Mouse (Mus musculus): ENCODE results near the gene Man1a. TPM values are rescaled to one million over a fixed set of nuclear protein-coding genes. Genes with fewer than 3 reads are reported as not detected.

The Man1a gene
- polyA plus RNA-seq, 2 experiments, result 11.9 to 14.2 TPM

GRCm38 (mm10) chr10:54026101-54026500, 50.3 kb downstream of the Man1a start:
- Histone ChIP-seq H3K4me1 (ENCODE audit: control insufficient read depth, insufficient read depth, low read length) (no peaks in the 10 kb centered on the region), H3K4me3 (replicated peaks; ENCODE audit: low read length) (no peak overlapping the region), H3K4me2 (replicated peaks; ENCODE audit: low read depth, low read length, severe bottlenecking) (no peak overlapping the region), H3K27ac (replicated peaks; ENCODE audit: low read depth, low read length) (no peak overlapping the region), H3K36me3 (ENCODE audit: control insufficient read depth, insufficient read depth, low read length) (no peaks in the 10 kb centered on the region), H3K27me3 (ENCODE audit: control insufficient read depth, insufficient read depth, low read length) (no peaks in the 10 kb centered on the region), H3K9ac (ENCODE audit: low read depth, low read length, severe bottlenecking) (no peak overlapping the region), H3K9me3 (ENCODE audit: control insufficient read depth, low read length) (no peaks in the 10 kb centered on the region)
- ATAC-seq (ENCODE audit: low FRiP score, low read depth), result no peak
- TF ChIP-seq POLR2A (IDR thresholded peaks at IDR 0.05; ENCODE audit: borderline replicate concordance, extremely low read depth, insufficient read depth, insufficient read length), result no peak
- DNase-seq (ENCODE audit: low spot score), result no peak
- WGBS, result 81% methylated on average over 4 of the region's 4 CpGs

- Histone ChIP-seq H3K9me3 (ENCODE audit: control insufficient read depth, low read length) (no peaks in the 10 kb centered on the region), H3K4me1 (ENCODE audit: control insufficient read depth, insufficient read depth, low read length) (peaks cover 2% of the 10 kb centered on the region; the same call in 1 of the 2 replicates), H3K36me3 (ENCODE audit: control insufficient read depth, insufficient read depth, low read length) (no peaks in the 10 kb centered on the region), H3K27ac (replicated peaks; ENCODE audit: low read depth, low read length) (no peak overlapping the region), H3K9ac (ENCODE audit: low read depth, low read length, severe bottlenecking) (no peak overlapping the region), H3K4me2 (replicated peaks; ENCODE audit: low read depth, low read length, severe bottlenecking) (no peak overlapping the region), H3K4me3 (replicated peaks; ENCODE audit: low read length) (no peak overlapping the region), H3K27me3 (ENCODE audit: control insufficient read depth, insufficient read depth, low read length) (no peaks in the 10 kb centered on the region)
- DNase-seq (ENCODE audit: low spot score), result no peak
- 45% methylated on average over 5 of the region's 5 CpGs for WGBS
- TF ChIP-seq POLR2A (IDR thresholded peaks at IDR 0.05; ENCODE audit: borderline replicate concordance, extremely low read depth, insufficient read depth, insufficient read length), result no peak
- no peak for ATAC-seq (ENCODE audit: low FRiP score, low read depth)
Observed at GRCm38 (mm10) chr10:54017904-54018454, 58.4 kb downstream of the Man1a start.

- TF ChIP-seq POLR2A (IDR thresholded peaks at IDR 0.05; ENCODE audit: borderline replicate concordance, extremely low read depth, insufficient read depth, insufficient read length), result no peak
- ATAC-seq (ENCODE audit: low FRiP score, low read depth) (no peak), DNase-seq (ENCODE audit: low spot score) (no peak)
- Histone ChIP-seq H3K27ac (replicated peaks; ENCODE audit: low read depth, low read length) (no peak overlapping the region), H3K36me3 (ENCODE audit: control insufficient read depth, insufficient read depth, low read length) (no peaks in the 10 kb centered on the region), H3K4me2 (replicated peaks; ENCODE audit: low read depth, low read length, severe bottlenecking) (no peak overlapping the region), H3K4me1 (ENCODE audit: control insufficient read depth, insufficient read depth, low read length) (peaks cover 2% of the 10 kb centered on the region; the same call in 1 of the 2 replicates), H3K9ac (ENCODE audit: low read depth, low read length, severe bottlenecking) (no peak overlapping the region), H3K4me3 (replicated peaks; ENCODE audit: low read length) (no peak overlapping the region), H3K27me3 (ENCODE audit: control insufficient read depth, insufficient read depth, low read length) (no peaks in the 10 kb centered on the region), H3K9me3 (ENCODE audit: control insufficient read depth, low read length) (no peaks in the 10 kb centered on the region)
- 66% methylated on average over 15 of the region's 15 CpGs for WGBS
Observed at GRCm38 (mm10) chr10:54014116-54014758, 62.2 kb downstream of the Man1a start.

- Histone ChIP-seq H3K4me3 (replicated peaks; ENCODE audit: low read length) (no peak overlapping the region), H3K4me1 (ENCODE audit: control insufficient read depth, insufficient read depth, low read length) (no peaks in the 10 kb centered on the region), H3K27me3 (ENCODE audit: control insufficient read depth, insufficient read depth, low read length) (no peaks in the 10 kb centered on the region), H3K36me3 (ENCODE audit: control insufficient read depth, insufficient read depth, low read length) (no peaks in the 10 kb centered on the region), H3K9me3 (ENCODE audit: control insufficient read depth, low read length) (no peaks in the 10 kb centered on the region), H3K4me2 (replicated peaks; ENCODE audit: low read depth, low read length, severe bottlenecking) (no peak overlapping the region), H3K9ac (ENCODE audit: low read depth, low read length, severe bottlenecking) (no peak overlapping the region), H3K27ac (replicated peaks; ENCODE audit: low read depth, low read length) (no peak overlapping the region)
- DNase-seq (ENCODE audit: low spot score) (no peak), ATAC-seq (ENCODE audit: low FRiP score, low read depth) (no peak)
- WGBS, result 65% methylated on average over 11 of the region's 11 CpGs
- no peak for TF ChIP-seq POLR2A (IDR thresholded peaks at IDR 0.05; ENCODE audit: borderline replicate concordance, extremely low read depth, insufficient read depth, insufficient read length)
Observed at GRCm38 (mm10) chr10:54013143-54013791, 63.1 kb downstream of the Man1a start.

- DNase-seq (ENCODE audit: low spot score) (no peak), ATAC-seq (ENCODE audit: low FRiP score, low read depth) (no peak)
- no peak overlapping the region for H3K9ac ChIP-seq (ENCODE audit: low read depth, low read length, severe bottlenecking)
- no peaks in the 10 kb centered on the region for H3K36me3 ChIP-seq (ENCODE audit: control insufficient read depth, insufficient read depth, low read length)
- no peak overlapping the region for H3K4me3 ChIP-seq (replicated peaks; ENCODE audit: low read length)
- H3K9me3 ChIP-seq (ENCODE audit: control insufficient read depth, low read length), result no peaks in the 10 kb centered on the region
- no peak for TF ChIP-seq POLR2A (IDR thresholded peaks at IDR 0.05; ENCODE audit: borderline replicate concordance, extremely low read depth, insufficient read depth, insufficient read length)
- H3K4me2 ChIP-seq (replicated peaks; ENCODE audit: low read depth, low read length, severe bottlenecking), result no peak overlapping the region
- no peak overlapping the region for H3K27ac ChIP-seq (replicated peaks; ENCODE audit: low read depth, low read length)
- H3K27me3 ChIP-seq (ENCODE audit: control insufficient read depth, insufficient read depth, low read length), result no peaks in the 10 kb centered on the region
- WGBS, result 68% methylated on average over 6 of the region's 6 CpGs
- no peaks in the 10 kb centered on the region for H3K4me1 ChIP-seq (ENCODE audit: control insufficient read depth, insufficient read depth, low read length)
Observed at GRCm38 (mm10) chr10:54009154-54009553, 67.3 kb downstream of the Man1a start.
